Mouse (Mus musculus) MN1 (cell line): ENCODE data around the gene Rnf222.
A peak's percentile ranks its signal among the peaks of the same experiment; 100 is the strongest.

Experiments
- DNase-seq: peaks from one replicate; pipeline ENCODE4 v3.0.0-alpha.2; 2016; ENCODE audit warnings: low spot score

The Rnf222 gene

GRCm38 (mm10) chr11:68890625-68891024 is 2.3 kb downstream of the Rnf222 start:
- peak; percentile 28 for DNase-seq

GRCm38 (mm10) chr11:68891823-68892222 is 3.5 kb downstream of the Rnf222 start:
- DNase-seq, result no peak

DNA sequence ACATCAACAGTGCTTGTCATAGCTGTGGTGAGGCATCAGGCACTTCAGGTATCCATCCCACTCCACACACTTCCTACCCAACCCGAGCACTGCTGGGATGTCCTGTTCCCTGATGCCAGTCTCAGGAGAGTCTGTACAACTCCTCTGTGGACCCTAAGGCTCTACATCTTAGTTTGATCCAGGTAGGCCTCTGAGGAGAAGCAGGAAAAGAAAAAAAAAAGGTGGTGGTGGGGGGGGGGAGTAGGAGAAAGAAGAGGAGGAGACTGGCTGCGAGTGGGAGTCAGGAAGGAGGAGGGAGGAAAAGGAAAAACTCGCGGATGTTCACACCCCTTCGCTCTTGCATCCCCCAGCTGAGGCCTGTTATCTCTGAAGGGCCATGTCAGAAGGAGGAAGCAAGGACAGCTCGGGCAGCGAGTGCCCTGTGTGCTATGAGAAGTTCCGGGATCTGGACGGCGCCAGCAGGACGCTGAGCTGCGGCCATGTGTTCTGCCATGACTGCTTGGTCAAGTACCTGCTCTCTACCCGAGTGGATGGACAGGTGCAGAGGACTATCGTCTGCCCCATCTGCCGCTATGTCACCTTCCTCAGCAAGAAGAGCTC is 4.0 kb downstream of the Rnf222 start:
- no peak for DNase-seq

DNA sequence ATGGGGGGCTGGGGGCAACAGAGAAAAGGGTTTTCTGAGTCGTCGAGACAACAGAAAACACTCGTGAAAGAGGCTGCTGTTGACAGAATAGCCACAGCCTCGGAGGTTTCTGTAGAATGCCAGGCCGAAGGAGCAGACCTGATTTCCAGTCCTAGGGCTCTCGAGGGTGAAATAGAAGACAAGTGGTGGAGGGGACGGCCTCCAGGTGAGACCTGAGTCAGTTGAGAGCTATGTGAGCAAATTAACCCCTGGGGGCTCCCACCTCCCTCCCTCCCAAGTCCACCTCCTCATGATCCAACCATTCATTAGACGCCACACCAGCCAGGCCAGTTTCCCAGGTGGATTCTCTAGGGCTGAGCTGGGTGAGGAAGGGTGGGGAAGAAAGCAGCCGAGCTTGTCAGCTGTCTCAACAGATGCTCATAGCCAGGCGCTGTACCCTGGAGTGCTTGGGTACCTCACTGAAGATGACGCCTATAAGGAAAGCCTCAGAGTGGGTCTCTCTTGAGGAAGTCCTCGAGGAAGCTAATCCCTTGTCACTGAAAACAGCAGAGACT is 5.6 kb downstream of the Rnf222 start:
- DNase-seq, result no peak

GRCm38 (mm10) chr11:68896247-68896646 is 7.9 kb downstream of the Rnf222 start:
- no peak for DNase-seq

GRCm38 (mm10) chr11:68897120-68897519 is 8.8 kb downstream of the Rnf222 start:
- peak; percentile 33 for DNase-seq

DNA sequence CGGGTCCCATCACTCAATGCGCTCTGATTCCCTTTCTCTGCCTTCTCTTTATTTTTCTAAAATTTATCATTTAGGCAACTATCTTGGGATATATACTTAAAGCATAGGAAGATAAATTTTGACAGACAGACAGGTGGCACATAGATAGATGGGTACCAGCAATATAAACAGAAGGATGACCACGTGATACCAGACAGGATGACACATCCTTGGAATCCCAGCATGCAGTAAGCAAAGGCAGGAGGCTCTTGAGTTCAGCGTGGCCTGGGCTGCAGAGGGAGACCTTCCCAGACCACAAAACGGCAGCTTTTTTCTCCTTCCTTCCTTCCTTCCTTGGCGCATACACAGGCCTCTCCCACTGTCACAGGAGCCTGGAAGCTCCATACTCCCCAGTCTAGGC is 9.5 kb downstream of the Rnf222 start:
- no peak for DNase-seq

DNA sequence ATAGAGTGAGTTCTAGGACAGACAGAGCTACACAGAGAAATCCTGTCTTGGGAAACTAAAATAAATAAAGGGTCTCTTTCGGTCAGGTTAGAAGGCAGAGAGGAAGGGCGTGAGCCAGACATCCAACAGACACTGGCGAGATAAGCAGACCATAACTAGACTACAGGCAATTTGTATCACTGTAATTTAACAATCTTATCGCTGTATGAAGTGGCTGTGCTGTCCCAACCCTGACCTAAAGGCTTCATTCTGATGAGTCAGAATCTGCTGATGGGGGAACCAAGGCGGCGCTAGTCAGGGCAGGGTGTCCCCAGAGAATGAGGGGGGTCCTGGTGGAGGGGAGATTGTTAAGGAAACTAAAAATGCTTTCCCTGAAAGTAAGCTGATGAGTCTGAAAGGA is 10.4 kb downstream of the Rnf222 start:
- no peak for DNase-seq

GRCm38 (mm10) chr11:68899815-68900214 is 11.5 kb downstream of the Rnf222 start:
- no peak for DNase-seq

DNA sequence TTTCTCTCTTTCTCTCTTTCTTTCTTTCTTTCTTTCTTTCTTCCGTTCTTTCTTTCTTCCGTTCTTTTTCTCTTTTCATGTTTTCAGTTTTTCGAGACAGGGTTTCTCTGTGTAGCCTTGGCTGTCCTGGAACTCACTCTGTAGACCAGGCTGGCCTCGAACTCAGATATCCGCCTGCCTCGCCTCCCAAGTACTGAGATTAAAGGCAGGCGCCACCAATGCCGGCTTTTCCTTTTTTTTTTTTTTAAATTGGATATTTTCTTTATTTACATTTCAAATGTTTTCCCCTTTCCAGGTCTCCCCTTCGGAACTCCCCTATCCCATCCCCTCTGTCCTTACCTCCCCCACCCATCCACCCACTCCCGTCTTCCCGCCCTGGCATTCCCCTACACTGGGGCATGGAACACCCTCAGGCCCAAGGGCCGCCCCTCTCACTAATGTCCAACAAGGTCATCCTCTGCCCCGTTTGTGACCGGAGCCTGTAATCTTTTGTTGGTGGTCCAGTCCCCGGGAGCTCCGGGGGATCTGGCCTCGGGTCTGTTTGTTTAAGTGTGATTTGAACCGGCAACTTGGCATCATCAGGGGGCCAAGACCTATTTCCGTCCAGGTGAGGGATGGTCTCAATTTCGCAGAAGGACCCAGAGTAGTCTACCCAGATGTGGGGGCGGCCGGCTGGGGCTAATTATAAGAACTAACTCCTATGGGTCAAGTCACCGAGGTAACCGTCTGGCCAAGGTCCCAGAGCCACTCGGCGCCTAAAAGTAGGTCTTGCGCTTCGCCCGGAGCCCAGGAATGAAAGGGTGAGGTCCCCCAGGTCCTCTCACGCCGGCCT is 12.4 kb downstream of the Rnf222 start:
- DNase-seq, result no peak

- peak; percentile 98 for DNase-seq
Observed at GRCm38 (mm10) chr11:68901351-68902046, 13.1 kb downstream of the Rnf222 start, which contains the start of gene Rpl26. Rpl26 (plus strand) TSS chr11:68901583.

GRCm38 (mm10) chr11:68902047-68902364 is 13.7 kb downstream of the Rnf222 start:
- no peak for DNase-seq

GRCm38 (mm10) chr11:68902367-68902766 is 14.0 kb downstream of the Rnf222 start:
- no peak for DNase-seq

DNA sequence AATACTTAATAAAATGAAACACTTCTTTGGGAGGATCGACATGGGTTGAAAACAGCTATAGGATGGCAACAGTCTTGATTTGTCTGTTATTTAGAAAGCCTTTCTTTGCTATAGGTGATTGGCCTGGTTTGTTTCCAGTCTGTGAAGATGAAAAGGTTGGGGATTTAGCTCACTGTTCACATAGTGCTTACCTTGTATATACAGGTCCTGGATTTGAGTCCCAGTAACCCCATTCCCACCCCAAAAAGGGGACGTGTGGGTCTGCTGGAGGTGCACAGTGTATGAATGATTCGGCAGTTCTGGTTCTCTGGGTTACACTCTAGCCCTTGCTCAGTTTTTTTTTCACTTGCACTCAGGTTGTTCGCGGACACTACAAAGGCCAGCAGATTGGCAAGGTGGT is 14.5 kb downstream of the Rnf222 start:
- no peak for DNase-seq

- DNase-seq, result no peak
Observed at GRCm38 (mm10) chr11:68903775-68904174, 15.4 kb downstream of the Rnf222 start.

DNA sequence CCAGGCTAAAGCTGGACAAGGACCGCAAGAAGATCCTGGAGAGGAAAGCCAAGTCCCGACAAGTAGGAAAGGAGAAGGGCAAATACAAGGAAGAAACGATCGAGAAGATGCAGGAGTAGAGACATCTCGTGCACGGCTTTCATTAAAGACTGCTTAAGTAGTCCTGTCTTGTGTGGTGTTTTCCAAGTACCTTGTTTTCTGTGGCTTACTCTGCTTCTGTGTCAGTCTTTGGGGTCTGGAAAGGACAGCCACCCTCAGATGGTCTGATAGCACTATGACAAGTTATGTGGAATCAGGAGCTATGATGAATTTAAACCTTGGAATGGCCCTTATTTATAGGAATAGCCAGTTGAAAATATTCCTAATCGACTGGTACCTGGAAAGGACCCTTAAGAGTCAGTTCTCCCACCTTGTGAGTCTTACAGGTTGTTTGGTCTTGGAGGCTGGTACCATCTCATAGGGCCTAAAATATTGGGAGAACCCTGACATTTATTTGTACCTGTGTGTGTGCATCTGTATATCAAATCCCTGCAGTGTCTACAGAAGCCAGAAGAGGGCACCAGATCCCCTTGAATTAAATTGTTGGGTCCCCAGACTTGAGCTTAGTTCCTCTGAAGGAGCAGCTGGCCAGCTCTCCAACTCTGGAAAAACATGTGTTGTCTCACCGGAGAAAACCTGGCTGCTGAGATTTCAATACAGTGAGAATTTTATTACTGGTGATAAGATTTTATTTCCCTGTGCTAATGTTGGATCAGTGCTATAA is 16.2 kb downstream of the Rnf222 start:
- DNase-seq, result peak; percentile 84

DNA sequence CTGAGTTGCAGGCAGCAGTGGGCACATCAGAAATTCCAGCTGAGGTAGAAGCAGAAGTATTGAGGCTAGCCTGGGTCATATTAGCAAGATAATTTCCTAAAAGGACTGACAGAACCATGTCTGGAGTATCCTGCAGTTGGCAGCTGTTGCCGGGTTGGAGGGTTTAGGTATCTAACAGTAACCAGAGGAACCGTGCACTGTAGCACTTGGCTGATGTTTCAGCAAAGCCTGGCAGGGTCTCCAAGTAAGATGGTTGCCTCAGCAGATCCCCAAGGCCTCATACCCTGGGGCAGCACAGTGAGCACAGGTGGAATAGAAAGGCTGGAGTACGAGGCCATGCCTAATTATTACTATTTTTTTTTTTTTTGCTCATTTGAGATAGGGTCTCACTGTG is 16.8 kb downstream of the Rnf222 start:
- no peak for DNase-seq

DNA sequence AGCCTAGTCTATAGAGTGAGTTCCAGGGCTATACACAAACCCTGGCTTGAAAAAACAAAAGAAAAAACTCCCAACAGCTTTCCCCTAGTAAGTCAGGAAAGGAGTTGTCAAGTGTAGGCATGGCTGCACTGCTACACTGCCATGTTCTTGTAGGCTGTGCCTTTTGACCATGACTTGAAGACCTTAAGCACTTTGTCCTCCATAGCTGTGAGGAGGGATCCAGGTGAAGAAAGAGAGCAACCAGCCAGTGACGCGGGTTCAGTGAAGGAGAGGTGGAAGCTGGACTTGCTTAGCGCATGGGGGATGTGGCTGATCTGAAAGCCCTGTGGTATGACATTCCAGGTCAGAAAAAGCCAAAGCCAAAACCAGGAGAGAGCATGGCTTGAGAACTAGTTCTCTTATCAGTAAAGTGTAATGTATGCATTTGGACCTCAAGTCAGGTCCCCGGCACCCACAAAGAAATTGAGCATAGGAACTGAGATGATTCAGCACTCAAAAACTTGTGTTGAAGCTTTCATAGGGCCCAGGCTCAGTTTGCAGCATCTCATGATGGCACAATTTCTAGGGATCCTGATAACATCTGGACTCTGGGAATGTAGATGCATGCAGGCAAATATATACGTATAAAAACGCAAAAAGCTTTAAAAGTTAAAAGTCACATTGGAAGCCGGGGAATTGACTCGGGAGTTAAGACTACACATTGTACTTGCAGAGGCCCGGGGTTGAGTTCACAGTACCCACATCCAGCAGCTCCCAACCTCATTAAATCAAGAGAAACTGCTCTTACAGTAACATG is 17.5 kb downstream of the Rnf222 start:
- no peak for DNase-seq

DNA sequence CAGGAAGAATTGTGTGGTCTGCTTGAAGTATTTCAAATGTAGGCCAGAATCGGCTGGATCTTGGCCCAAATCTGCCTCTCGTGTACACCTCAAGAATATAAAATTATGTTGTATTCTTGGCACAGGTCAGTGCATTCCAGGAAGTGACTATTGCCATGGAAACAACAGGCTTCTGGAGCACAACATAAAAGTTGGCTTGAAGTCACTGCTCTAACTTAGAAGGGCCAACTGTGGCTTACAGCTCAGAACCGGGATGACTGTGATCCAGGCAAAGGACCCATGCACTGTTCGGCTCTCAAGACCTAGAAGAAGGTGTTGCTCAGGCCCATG is 18.1 kb downstream of the Rnf222 start:
- DNase-seq, result no peak

- no peak for DNase-seq
Observed at GRCm38 (mm10) chr11:68907251-68907650, 18.9 kb downstream of the Rnf222 start.

- DNase-seq, result no peak
Observed at GRCm38 (mm10) chr11:68908846-68909503, 20.6 kb downstream of the Rnf222 start.
